Mouse (Mus musculus) G1E-ER4 (cell line): ENCODE results near the gene Dus2. TPM values are rescaled to one million over a fixed set of nuclear protein-coding genes. Genes with fewer than 3 reads are reported as not detected.

ENCODE experiments used
- GATA1 ChIP-seq: IDR thresholded peaks from one replicate; pipeline ENCODE4 v1.8.0; 2012; ENCODE audit warnings: low read length, inconsistent platforms
- polyA plus RNA-seq: library from polyadenylated mRNA; stranded (reverse); fragments of >175 nt; gene quantifications from 2 replicates; pipeline ENCODE4 v1.2.3, GENCODE M21; 2012

The Dus2 gene
- polyA plus RNA-seq, 1 experiment, result 3.9 TPM

DNA sequence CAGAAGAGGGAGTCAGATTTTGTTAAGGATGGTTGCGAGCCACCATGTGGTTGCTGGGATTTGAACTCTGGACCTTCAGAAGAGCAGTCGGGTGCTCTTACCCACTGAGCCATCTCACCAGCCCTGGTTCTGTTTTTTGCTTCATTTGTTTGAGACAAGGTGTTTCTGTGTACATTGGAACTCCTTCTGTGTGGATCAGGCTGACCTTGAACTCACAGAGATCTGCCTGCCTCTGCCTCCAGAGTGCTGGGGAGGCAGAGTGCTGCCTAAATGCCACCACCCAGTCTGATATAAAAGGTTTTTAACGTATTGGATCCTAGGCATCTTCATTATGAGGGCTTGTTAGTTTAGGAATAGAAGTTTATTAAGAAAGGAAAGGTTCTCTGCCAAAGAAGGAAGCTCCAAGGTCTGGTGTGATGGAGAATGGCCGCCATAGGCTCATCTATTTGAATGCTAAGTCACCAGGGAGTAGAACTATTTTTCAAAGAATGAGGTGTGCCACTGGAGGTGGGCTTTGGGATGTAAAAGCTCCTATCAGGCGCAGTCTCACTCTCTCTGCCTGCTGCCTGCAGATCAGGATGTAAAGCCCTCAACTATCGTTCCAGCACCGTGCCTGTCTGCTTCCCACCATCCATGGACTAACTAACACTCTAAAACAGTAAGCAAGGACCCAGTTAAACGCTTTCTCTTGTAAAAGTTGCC is 20.0 kb upstream of the Dus2 start:
- no peak for TF ChIP-seq GATA1

DNA sequence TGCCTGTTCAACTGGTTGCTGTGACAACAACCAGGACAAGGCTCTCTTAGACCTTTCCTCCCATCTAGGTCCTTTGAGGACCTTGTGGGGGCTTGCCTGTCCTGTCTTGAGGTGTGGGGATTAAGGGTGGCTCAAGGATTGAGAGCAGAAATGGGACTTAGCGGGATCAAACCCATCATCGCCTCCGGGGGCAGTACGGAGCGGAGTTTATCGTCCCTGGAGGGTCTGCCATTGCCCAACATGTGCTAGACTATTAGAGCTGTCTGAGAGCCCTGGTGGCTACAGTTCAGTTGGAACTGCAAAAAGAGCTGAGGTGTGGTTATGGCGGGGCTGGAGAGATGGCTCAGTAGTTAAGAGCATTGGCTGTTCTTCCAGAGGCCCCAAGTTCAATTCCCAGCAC is 15.8 kb upstream of the Dus2 start:
- no peak for TF ChIP-seq GATA1

GRCm38 (mm10) chr8:105979325-105979724 is 11.8 kb upstream of the Dus2 start, which contains the start of gene Dpep3:
TSS of gene Dpep3 (minus strand) at chr8:105979429.
- no peak for TF ChIP-seq GATA1

GRCm38 (mm10) chr8:105981146-105981545 is 10.0 kb upstream of the Dus2 start:
- no peak for TF ChIP-seq GATA1

GRCm38 (mm10) chr8:105988546-105988945 is 2.6 kb upstream of the Dus2 start:
- TF ChIP-seq GATA1, result no peak

GRCm38 (mm10) chr8:105991546-105991945 is 409 bp downstream of the Dus2 start:
- TF ChIP-seq GATA1, result no peak

DNA sequence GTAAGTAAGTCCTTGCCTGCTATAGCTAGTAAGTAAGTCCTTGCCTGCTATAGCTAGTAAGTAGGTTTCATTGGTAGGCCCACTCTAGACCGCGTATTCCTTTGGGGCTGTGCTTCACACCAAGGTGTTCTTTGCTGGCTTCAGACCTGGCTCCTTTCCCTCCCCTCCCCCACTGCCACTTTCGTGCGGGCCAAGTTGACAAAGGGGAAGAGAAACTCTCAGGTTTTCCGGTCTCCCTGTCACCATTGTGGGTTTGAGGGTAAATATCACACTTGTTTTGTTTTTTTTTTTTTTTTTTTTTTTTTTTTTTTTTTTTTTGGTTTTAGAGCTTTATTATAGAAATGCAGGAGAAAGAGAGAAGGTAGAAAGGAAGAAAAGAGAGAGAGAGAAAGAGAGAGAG is 1.4 kb downstream of the Dus2 start:
- no peak for TF ChIP-seq GATA1

- TF ChIP-seq GATA1, result no peak
Observed at GRCm38 (mm10) chr8:105993226-105993625, 2.1 kb downstream of the Dus2 start.

- TF ChIP-seq GATA1, result no peak
Observed at GRCm38 (mm10) chr8:105996359-105996758, 5.2 kb downstream of the Dus2 start.

DNA sequence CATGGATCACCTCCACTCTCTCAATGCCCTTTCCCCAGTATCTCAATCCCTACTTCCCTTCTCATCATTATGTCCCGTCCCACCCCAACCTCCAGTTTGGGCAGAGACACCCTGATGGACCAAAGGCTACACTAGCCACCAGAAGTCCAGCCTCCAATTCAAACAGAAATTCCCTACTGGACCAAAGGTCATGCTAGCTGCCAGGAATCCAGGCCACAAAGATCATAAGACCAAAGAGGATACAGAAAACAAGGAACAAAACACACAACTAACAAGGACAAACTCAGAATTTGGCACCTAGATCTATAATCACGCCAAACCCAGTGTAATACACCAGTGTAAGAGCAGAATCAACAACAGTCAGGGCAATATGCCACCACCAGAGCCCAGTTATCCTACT is 7.8 kb downstream of the Dus2 start:
- TF ChIP-seq GATA1, result no peak

DNA sequence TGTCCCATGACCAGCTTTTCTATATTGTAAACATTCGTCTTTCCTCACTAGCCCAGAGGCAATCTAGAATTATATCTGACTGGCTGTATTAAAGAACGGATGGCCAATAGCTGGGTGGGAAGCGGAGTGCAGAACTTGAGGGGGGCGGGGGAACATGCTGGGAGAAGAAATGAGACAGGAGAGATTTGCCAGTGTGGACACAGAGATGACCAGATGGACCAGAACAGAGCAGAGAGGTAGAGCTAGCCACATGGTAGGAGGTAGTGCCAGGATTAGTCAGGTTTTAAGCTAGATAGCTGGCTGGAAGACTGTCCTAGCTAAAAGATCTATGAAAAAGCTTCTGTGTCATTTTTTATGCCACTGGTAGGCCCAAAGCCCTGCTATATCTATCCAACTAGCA is 10.8 kb downstream of the Dus2 start:
- TF ChIP-seq GATA1, result no peak

- TF ChIP-seq GATA1, result no peak
Observed at GRCm38 (mm10) chr8:106004538-106005207, 13.5 kb downstream of the Dus2 start.

DNA sequence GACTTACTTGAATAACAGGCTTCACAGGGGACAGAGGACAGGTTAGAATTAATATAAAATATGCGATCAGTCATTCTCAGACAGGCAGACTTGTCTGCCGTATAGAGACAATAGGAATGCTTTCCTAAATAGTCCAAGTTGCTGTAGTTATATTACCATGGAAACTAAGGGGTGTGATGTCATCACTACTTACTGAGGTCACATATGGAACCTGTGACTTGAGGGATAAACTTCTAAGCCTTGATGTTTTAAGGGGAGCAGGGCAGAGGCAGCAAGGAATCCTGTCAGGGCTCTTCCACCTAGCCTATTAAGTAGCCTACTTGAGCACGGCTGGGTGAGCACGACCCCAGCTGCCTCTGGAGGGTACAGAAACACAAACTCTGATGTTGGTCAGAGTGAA is 14.7 kb downstream of the Dus2 start, which contains the start of gene Dpep2nb:
TSS of gene Dpep2nb (minus strand) at position 101 of the 400 bp plus-strand sequence.
- TF ChIP-seq GATA1, result no peak

GRCm38 (mm10) chr8:106006413-106006812 is 15.3 kb downstream of the Dus2 start:
- no peak for TF ChIP-seq GATA1

DNA sequence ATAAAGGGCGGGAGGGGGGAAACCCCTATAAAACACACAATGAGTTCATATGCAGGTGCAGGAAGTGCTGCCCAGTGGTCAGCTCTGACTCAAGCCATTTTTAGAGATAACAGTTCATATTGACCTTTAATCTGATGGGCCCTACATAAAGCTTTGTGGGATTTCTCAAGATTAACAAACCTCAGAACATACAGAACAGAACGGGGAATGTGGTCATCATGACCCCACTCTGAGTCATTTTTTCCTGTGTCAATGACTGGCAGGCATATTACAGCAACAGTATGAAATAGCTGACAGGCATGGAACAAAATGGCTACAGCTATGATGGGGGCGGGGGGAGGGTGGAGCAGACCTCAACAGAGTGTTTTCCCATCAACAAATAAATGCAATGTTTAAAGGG is 16.0 kb downstream of the Dus2 start:
- no peak for TF ChIP-seq GATA1

GRCm38 (mm10) chr8:106010748-106011642 is 19.9 kb downstream of the Dus2 start:
- no peak for TF ChIP-seq GATA1
